Mouse (Mus musculus) G1E (cell line): ENCODE data around the gene Macrod2.

ENCODE experiments used
- CTCF ChIP-seq: IDR thresholded peaks from 2 replicates; pipeline ENCODE4 v1.5.1; 2012; ENCODE audit warnings: low read depth, low read length, inconsistent platforms, mixed read lengths
- TAL1 ChIP-seq: conservative IDR thresholded peaks from 2 replicates; pipeline ENCODE4 v1.6.1; 2012; ENCODE audit warnings: low read depth, low read length, inconsistent platforms, mixed read lengths

GRCm38 (mm10) chr2:142335103-142335999 lies 1940.2 kb downstream of the Macrod2 start:
- TF ChIP-seq CTCF: no peak
- no peak for TF ChIP-seq TAL1
